Mouse (Mus musculus): ENCODE measurements around the gene Pmp22.

DNA sequence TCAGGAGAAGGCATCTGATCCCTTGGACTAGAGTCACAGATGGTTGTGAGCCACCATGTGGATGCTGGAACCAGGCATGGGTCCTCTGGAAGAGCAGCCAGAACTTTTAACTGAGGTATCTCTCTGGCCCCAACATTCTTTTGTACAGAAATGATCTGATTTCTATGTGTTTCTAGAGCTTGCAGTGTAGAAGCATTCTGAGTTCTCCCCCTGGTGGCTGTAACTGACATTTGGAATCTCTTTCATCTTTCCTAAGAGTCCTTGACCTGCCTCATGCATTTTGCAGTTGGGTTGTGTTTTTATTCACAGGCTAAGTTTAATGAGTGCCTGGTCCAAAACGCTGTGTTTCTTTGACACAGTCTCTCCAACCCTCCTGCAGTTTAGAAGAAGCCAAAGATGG is 43.2 kb downstream of the Pmp22 start:
- no peak for TF ChIP-seq POLR2A (IDR thresholded peaks at IDR 0.05; ENCODE audit: low read depth, low read length)
- TF ChIP-seq CTCF (conservative IDR thresholded peaks at IDR 0.05; ENCODE audit: insufficient read depth, insufficient read length, low read depth, low read length) = no peak

All from kidney, adult 2 months (tissue).